Mouse (Mus musculus): Measurements from ENCODE around the gene Upk2.

Gene Upk2

GRCm38 (mm10) chr9:44488416-44488815, 33.6 kb upstream of the Upk2 start:
- DNase-seq = peak in 1 of 2 experiments; percentile 73

- DNase-seq = peak; percentile 82 to 95
Measured at GRCm38 (mm10) chr9:44487441-44487840, 32.7 kb upstream of the Upk2 start.

DNA sequence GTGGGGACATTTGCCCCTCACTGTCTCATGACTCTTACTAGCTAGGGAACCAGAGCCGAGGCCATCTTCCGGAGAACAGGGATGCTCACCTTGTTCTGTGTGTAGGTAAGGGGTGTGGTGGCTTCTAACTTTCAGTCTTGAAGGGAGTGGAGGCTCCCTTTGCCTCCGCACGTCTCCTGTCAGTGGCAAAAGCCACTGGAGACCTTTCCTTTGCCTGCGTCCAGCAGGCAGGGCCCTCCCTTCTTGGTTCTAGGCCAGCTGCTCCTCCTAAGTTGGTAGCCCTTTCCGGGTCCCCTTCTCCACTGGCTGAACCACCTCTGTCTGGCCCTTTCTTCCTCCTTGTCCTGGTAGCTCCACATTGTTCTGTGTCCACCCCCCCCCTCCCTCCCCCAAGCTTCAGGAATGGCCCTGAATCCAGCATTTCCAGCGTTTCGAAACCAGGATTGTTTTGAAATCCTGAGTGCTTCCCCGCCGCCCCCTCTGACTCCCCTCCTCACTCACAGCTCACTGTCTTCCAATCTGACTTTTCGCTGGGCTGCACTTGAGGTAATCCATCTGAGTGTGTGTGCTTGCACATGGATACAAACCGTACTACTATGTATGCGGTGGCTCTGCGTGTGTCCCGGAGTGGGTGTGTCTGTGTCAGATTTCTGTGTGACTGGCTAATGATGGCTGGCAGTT, 32.1 kb upstream of the Upk2 start:
- peak; percentile 83 to 88 for DNase-seq

- DNase-seq = peak; percentile 83 to 91
Measured at GRCm38 (mm10) chr9:44486335-44486734, 31.6 kb upstream of the Upk2 start.

GRCm38 (mm10) chr9:44485516-44486161, 30.9 kb upstream of the Upk2 start:
- DNase-seq = peak; percentile 50 to 85

DNA sequence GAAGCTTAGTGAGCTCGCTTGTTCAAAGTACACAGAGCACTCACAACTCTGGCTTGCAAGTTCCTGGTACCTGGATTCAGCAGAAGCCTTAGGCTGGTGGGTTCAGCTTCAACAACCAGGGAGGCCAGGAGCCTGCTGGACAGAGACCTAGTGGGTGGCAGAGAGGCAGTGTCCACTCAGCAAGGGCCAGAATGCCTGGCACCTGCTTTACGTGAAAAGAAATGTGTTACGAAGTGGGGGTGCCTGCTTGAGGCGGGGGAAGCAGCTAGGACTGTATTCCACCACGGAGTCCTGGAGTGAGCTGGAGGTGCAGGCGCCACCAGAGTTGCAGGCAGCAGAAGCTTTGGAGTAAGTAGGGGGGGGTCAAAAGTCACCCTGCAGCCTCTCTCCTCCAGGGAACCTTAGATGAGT, 30.3 kb upstream of the Upk2 start:
- DNase-seq = no peak

DNA sequence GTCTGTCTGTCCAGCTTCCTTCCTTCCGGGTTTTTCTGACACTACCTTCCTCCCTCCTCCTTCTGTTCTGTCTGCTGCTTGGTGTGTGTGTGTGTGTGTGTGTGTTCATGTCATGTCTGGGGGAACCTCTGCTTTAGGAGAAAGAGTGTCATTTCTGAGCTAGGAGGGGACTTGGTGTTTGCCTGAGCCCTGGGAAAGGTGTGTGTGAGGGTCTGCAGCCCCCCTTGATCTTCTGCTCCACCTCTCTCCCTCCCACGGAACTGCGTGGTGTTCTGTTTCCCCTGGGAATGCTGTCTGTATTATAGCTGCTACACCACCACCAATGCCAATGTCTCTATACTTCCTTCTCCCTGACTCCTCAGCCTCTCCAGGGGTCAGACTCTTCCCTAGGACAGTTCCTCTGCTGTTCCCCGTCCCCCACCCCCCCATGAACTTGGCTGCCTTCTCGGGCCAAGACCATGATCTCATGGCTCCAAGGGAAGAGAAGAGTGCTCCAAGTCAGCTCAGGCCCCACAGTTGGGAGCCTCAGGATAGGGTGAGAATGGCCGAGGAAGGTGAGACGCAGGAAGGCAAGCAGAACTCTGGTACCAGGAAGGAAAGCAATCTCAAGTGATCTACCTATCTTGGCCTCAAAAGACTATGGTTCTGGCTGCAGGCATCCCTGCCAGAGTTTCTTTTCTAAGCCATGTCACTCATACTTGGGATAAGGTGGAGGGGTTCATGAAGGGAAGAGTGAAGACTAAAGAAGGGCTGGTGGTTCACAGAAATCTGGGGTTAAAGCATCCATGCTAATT, 29.7 kb upstream of the Upk2 start:
- DNase-seq = peak in 1 of 2 experiments; percentile 52

GRCm38 (mm10) chr9:44483510-44484044, 28.8 kb upstream of the Upk2 start:
- DNase-seq = peak; percentile 74 to 93

DNA sequence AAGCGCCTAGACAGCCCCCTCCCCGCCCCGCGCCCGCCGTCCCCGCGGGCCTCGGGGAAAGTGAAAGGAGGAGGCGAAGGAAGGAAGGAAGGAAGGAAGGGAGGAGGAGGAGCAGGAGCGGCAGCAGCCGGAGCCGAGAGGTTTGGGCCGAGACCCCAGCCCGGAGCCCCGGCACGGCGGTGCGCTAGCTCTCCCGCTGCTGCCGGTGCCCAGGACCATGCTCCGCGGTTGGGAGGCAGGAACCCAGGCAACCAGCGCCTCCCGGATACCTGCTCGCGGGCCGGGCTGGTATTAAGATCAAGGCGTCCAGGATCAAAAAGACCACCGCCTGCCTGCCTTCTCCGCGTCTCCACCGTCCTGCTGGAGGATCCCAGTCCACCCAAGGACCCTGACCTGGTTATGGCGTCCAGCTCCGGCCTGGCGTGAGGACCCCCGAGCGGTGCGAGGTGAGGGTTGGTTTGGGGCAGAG, 28.3 kb upstream of the Upk2 start:
- DNase-seq = peak in 1 of 2 experiments; percentile 63

DNA sequence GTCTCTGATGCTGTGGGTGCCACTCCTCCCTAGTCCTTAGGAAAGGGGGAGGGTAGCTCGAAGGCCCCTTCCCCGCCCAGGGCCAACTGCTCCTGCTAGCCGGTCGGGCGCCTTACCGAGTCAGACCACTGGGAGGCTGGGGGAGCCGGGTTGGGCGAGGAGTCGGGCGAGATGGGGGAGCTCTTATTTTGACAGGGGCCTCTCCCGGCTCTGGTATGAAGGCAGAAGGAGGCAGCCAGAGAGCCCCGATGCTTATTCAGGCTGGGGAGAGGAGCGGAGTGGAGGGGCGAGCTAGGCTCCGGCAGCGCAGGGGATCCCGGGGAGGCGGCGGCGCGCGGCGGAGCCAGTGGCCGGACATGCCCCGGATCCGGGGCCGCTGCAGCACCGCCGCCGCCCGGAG, 27.8 kb upstream of the Upk2 start, which contains the start of gene Bcl9l:
Gene Bcl9l (plus strand): TSS at position 274 of the 400 bp plus-strand sequence.
- peak; percentile 94 to 97 for DNase-seq

DNA sequence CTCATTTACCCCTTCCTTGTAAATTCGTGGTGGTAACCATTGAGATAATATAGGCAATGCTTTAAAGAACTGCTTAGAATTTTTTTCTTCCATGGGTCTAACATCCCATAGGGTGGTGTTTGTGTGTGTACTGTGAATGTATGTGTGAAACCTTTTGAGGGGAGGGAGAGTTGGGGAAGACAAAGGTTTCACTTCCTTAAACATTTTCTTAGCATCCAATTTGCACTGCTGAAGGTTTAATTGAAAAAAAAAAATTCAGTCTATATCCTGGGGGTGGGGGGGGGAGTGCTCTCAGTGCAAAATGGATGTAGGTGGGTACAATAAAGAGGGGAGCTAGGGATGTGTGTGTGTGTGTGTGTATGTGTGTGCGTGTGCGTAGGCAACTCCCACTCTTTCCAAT, 27.3 kb upstream of the Upk2 start:
- no peak for DNase-seq

DNA sequence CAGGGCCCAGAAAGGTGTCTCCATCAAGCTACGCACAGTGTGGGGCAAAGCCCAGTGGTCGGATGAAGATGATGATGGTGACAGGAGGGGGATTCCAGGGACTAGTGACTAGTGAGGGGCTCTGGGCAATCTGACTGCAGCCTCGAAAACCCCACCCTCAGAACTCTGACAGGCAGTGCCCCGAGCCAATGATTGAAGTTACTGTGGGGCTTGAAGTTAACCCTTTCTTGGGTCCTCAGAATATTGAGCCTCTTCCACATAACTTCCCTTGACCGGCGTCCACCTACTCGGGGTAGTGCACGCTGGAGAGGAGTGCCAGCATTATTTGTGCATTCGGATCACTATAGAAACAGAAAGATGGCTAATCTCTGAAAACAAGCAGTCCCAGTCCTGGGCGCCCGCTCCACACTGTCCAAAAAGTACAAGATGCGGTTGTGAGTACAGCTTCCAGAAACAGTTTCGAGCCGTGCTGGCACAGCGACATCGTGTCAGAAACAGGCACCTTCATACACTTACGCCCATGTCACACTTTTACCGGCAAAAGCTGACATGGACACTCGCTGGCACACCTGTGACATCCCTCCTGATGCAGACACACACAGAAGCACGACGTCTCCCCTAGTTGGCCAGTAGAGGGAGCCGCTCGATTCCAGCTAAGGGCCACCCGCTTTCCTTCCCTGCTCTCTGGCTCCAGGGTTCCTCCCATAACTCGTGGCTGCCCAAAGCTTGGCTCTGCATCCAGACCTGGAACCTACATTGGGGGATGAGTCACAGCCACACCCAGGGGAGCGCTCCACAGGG, 25.1 kb upstream of the Upk2 start:
- peak; percentile 89 to 94 for DNase-seq

GRCm38 (mm10) chr9:44478959-44479605, 24.3 kb upstream of the Upk2 start:
- DNase-seq = peak; percentile 84 to 94

- peak; percentile 75 to 88 for DNase-seq
Measured at GRCm38 (mm10) chr9:44478229-44478921, 23.6 kb upstream of the Upk2 start.

- DNase-seq = peak; percentile 77 to 88
Measured at GRCm38 (mm10) chr9:44477339-44478228, 22.8 kb upstream of the Upk2 start.

DNA sequence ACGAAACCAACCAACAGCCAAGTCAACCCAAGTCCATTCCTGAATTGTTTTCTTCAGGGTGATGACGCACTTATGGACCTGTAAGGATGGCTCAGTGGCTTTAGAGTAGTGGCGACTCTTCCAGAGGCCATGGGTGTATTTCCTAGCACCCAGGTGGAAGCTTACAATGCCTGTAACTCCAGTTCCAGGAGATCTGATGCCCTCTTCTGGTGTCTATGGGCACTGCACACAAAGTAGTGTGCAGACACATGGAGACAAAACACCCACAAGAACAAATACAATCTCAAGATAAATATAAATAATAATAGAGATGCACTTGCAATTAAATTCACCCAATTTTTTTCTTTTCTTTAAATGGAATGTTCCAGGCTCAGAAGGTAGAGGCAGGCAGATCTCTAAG, 21.2 kb upstream of the Upk2 start:
- no peak for DNase-seq

GRCm38 (mm10) chr9:44474327-44474726, 19.6 kb upstream of the Upk2 start:
- no peak for DNase-seq

DNA sequence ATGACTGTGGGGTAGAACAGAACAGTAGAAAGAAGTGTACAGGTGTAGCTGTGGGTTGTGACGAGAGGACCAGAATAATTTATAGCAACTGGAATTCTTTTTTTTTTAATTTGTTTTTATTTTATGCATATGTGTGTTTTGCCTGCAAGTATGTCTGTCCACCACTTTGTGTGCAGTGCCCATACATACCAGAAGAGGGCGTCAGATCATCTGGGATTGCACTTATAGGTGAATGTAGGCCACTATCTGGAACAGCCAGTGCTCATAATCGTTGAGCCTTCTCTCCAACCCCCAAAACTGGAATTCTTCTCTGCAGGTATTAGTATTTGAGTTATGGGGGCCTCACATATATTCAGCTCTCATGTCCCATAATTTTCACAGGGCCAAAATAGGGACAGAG, 18.4 kb upstream of the Upk2 start:
- no peak for DNase-seq

- no peak for DNase-seq
Measured at GRCm38 (mm10) chr9:44468800-44469199, 14.0 kb upstream of the Upk2 start.

- DNase-seq = peak; percentile 42 to 80
Measured at GRCm38 (mm10) chr9:44468224-44468623, 13.4 kb upstream of the Upk2 start.
